Mouse (Mus musculus) gastrocnemius, adult 8-10 months (tissue): ENCODE measurements around the gene Adamts16. TPM values are rescaled to one million over a fixed set of nuclear protein-coding genes. Genes with fewer than 3 reads are reported as not detected.

Source experiments
- DNase-seq, 2 experiments: peaks; one replicate each; pipeline ENCODE4 v3.0.0; 2022; ENCODE audit warnings: low spot score in 2 of 2
- total RNA-seq, 4 experiments: library from RNA; stranded (reverse); gene quantifications; 2 replicates each; pipeline ENCODE4 v1.2.4; 2022

The Adamts16 gene
- total RNA-seq, 4 experiments from 2014 or later: 0.17 to 0.20 (median 0.19) TPM; not detected in 1

- DNase-seq: no peak
Measured at GRCm38 (mm10) chr13:70836246-70836645, 5.4 kb downstream of the Adamts16 start.

GRCm38 (mm10) chr13:70832593-70833138 lies 8.9 kb downstream of the Adamts16 start:
- no peak for DNase-seq

GRCm38 (mm10) chr13:70831041-70831440 lies 10.6 kb downstream of the Adamts16 start:
- DNase-seq: no peak

DNA sequence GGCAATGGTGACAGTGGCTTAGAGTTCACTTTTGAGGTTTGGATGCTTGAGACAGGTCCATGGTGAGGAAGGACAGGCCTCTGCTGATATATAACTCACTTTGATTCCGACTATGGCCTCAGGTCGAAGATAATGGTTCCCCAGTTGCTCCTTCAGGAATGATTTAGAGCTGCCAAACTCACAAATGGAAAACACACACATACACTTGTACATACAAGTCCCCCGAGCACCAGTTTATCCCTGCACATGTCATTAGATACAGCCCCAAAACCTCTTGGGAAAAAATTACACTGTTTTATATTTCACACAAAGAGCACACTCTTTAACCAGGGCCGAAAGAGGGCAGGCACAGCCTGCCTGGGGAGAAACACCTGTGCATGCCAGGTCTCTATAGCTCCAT lies 14.1 kb downstream of the Adamts16 start:
- DNase-seq: no peak

GRCm38 (mm10) chr13:70825265-70825664 lies 16.3 kb downstream of the Adamts16 start:
- DNase-seq: no peak

- DNase-seq: no peak
Measured at GRCm38 (mm10) chr13:70823757-70824156, 17.9 kb downstream of the Adamts16 start.

GRCm38 (mm10) chr13:70818982-70819381 lies 22.6 kb downstream of the Adamts16 start:
- no peak for DNase-seq

DNA sequence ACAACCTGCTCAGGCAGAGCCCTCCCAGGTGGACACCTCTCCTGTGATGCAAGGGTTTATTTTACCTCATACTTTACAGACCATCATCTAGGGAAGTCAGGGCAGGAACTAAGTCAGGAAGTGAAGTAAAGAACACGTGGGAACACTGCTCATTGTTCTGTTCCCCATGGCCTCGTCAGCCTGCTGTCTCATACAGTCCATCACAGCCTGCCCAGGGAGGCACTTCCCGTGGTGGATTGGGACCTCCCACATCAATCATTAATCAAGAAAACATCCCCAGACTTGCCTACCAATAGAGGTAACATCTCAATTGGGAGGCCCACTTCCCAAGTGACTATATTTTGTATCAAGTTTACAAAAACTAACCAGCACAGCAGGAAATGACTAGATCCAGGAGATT lies 27.2 kb downstream of the Adamts16 start:
- no peak for DNase-seq

GRCm38 (mm10) chr13:70805506-70805905 lies 36.1 kb downstream of the Adamts16 start:
- no peak for DNase-seq

- no peak for DNase-seq
Measured at GRCm38 (mm10) chr13:70802849-70803248, 38.8 kb downstream of the Adamts16 start.

- no peak for DNase-seq
Measured at GRCm38 (mm10) chr13:70799322-70799721, 42.3 kb downstream of the Adamts16 start.

GRCm38 (mm10) chr13:70798396-70798795 lies 43.2 kb downstream of the Adamts16 start:
- no peak for DNase-seq

DNA sequence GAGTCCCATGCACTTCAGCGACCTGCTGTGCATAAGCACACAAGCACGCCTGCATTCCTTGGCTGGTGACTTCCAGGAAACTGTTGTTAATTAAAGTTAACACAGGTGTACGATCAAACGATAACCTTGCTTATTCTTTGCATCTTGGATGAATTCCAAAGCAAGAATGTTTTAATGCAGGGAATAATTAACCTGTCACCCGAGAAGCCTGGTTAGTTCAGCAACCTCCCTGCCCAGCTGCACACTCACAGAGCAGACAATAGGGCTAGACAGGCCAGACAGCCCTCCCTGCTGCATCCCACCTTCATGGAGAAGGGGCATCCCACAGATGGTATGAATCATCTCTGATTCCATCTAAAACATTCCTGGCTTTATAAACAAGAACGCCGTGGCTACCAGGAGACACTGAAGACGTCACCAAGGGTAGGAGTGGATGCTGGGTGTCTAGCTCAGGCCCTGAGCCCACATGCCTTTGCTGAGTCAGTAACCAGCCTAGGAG lies 47.5 kb downstream of the Adamts16 start:
- no peak for DNase-seq

DNA sequence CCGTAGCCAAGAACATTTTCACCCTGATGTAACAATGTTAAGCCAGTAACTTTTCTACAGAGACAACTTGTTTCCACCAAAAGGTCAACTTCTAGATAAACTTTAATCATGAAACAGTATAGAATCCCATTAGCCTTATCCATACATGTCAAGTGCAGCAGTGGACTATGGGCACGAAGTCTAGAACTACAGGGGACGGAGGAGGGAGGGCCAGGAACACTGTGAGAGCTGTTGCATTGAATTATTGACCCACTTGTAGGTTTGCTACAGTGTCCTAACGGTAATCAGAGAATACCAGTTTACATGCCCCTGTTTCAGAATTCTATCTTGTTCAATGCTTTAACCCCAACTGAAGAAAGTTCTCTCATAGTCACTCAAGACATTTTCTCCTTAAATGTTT lies 48.0 kb downstream of the Adamts16 start:
- DNase-seq: no peak

- DNase-seq: no peak
Measured at GRCm38 (mm10) chr13:70792950-70793349, 48.7 kb downstream of the Adamts16 start.

- DNase-seq: no peak
Measured at GRCm38 (mm10) chr13:70789806-70790205, 51.8 kb downstream of the Adamts16 start.

DNA sequence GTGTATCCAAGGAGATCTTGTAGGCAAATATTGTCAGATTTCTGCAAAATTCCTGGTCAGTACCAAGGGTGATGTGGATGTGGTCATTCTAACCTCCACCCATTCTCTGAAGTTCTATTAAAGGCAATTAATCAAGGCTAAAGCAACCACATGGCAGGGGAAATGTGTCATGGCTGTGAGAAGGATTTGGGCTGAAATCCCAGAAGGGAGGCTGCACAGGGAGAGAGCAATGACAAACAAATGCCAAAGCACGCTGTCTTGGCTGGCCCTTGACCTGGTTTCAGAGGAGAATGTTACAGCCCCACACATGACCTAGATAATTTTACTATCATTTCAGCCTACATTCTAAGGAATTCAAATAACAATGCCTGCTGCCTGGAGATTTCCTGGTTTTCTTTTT lies 52.6 kb downstream of the Adamts16 start:
- no peak for DNase-seq

GRCm38 (mm10) chr13:70785078-70785477 lies 56.5 kb downstream of the Adamts16 start:
- DNase-seq: no peak

DNA sequence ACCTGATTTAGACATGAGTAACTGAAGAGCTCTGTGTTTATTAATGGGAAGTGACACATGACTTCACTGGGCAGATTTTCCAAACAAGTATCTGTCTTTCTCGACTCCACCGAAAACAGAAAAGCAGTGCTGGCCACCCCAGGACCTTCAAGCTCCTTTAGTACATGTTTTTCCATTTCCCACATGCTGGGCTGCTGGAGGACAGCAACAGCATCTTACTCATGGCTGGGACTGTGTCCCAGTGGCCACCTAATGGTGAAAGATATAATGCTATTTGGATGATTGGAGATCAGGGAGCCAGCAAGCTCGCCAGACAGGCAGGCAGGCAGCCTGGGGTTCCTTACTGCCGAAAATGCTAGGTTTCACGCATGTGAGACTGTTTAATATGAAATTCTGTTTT lies 57.5 kb downstream of the Adamts16 start:
- no peak for DNase-seq

GRCm38 (mm10) chr13:70779781-70780180 lies 61.8 kb downstream of the Adamts16 start:
- no peak for DNase-seq

DNA sequence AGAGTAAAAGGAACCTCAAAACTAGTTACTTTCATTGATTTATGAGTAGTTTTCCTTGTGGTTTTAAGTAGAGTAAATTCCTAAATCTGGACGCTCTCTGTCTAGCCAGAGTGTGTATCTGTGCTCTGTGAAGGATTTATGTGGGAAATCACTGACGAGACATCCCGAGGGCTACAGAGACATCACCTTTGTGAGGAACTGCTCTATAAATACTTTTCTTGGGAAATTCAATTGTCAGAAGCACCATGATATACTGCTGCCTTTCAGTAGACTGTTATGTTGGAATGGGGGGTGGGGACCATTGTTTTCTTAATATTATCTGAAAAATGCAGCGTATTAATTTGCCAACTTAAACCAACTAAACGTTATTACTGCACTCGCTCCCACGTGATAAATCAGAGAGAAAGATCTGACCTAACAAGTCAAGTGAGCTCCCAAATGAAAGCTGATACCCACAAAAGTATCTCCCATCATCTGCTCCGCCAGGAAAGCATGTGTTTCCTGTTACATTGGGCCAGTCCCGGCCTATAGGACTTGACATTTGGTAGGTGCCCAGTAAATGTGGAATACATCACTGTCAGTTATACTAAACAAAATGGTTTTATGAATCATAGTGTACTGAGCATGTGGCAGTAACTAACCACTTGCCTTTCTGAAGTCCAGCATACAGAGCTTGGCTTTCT lies 62.6 kb downstream of the Adamts16 start:
- no peak for DNase-seq

DNA sequence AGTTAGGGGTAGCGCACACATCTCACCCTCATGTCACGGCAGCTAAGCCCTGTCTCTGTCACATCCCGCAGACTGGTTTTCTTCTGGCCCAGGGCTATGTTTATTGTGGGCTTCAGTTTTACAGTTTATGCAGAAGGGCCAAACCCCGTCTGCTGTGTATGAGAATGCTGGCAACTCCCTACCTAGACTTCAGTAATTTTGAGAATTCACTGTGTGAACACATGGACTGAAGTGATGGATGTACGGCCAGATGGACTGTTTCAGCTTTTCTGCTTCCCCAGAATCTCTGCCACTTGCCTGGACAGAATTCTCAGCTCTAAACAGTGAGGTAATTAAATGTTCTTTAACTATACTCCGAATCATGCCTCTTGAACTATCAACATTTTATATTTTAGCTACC lies 70.5 kb downstream of the Adamts16 start:
- DNase-seq: no peak

DNA sequence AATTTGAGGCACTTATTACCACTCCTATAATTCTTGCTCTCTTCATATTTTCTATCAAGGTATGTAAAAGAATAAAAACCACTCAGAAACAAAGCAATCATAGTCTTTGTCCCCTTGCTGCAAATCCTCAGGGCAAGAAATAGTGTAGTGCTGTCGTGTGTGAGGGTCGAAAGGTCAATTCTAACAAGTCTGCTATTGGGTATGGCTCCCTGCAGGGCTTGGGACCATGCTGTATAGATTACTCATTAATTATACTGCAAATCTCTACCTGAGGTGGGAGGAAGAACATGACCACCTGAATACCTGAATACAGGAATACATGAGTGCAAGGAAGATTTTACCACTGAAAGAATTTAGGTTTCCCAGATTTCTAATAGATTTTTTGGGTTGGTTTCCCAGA lies 72.5 kb downstream of the Adamts16 start:
- DNase-seq: no peak
